Mouse (Mus musculus): Measurements from ENCODE around the gene Uqcr10. TPM values are rescaled to one million over a fixed set of nuclear protein-coding genes. Genes with fewer than 3 reads are reported as not detected.

The Uqcr10 gene
- polyA plus RNA-seq, 2 experiments: 756 to 868 TPM

GRCm38 (mm10) chr11:4677250-4677872, 26.8 kb downstream of the Uqcr10 start:
- no peak for TF ChIP-seq POLR2A (IDR thresholded peaks at IDR 0.05; ENCODE audit: borderline replicate concordance, extremely low read depth, insufficient read depth, insufficient read length)
- Histone ChIP-seq H3K4me2 (replicated peaks; ENCODE audit: low read depth, low read length, severe bottlenecking) (no peak overlapping the region), H3K4me1 (ENCODE audit: control insufficient read depth, insufficient read depth, low read length) (peaks cover 12% of the 10 kb centered on the region), H3K36me3 (ENCODE audit: control insufficient read depth, insufficient read depth, low read length) (peaks cover 63% of the 10 kb centered on the region), H3K27ac (replicated peaks; ENCODE audit: low read depth, low read length) (no peak overlapping the region), H3K9me3 (ENCODE audit: control insufficient read depth, low read length) (no peaks in the 10 kb centered on the region), H3K9ac (ENCODE audit: low read depth, low read length, severe bottlenecking) (no peak overlapping the region), H3K27me3 (ENCODE audit: control insufficient read depth, insufficient read depth, low read length) (no peaks in the 10 kb centered on the region), H3K4me3 (replicated peaks; ENCODE audit: low read length) (no peak overlapping the region)
- ATAC-seq (ENCODE audit: low FRiP score, low read depth) (no peak), DNase-seq (ENCODE audit: low spot score) (no peak)
- WGBS: 83% methylated on average over 7 of the region's 7 CpGs

GRCm38 (mm10) chr11:4675693-4676092, 28.4 kb downstream of the Uqcr10 start:
- Histone ChIP-seq H3K4me1 (ENCODE audit: control insufficient read depth, insufficient read depth, low read length) (peaks cover 12% of the 10 kb centered on the region), H3K9me3 (ENCODE audit: control insufficient read depth, low read length) (no peaks in the 10 kb centered on the region), H3K9ac (ENCODE audit: low read depth, low read length, severe bottlenecking) (no peak overlapping the region), H3K27me3 (ENCODE audit: control insufficient read depth, insufficient read depth, low read length) (no peaks in the 10 kb centered on the region), H3K4me3 (replicated peaks; ENCODE audit: low read length) (no peak overlapping the region), H3K36me3 (ENCODE audit: control insufficient read depth, insufficient read depth, low read length) (peaks cover 53% of the 10 kb centered on the region), H3K4me2 (replicated peaks; ENCODE audit: low read depth, low read length, severe bottlenecking) (no peak overlapping the region), H3K27ac (replicated peaks; ENCODE audit: low read depth, low read length) (no peak overlapping the region)
- TF ChIP-seq POLR2A (IDR thresholded peaks at IDR 0.05; ENCODE audit: borderline replicate concordance, extremely low read depth, insufficient read depth, insufficient read length): no peak
- DNase-seq (ENCODE audit: low spot score): no peak
- 92% methylated on average over 6 of the region's 6 CpGs for WGBS
- no peak for ATAC-seq (ENCODE audit: low FRiP score, low read depth)

- 79% methylated on average over 6 of the region's 6 CpGs for WGBS
- Histone ChIP-seq H3K9me3 (ENCODE audit: control insufficient read depth, low read length) (no peaks in the 10 kb centered on the region), H3K27me3 (ENCODE audit: control insufficient read depth, insufficient read depth, low read length) (no peaks in the 10 kb centered on the region), H3K4me3 (replicated peaks; ENCODE audit: low read length) (no peak overlapping the region), H3K4me1 (ENCODE audit: control insufficient read depth, insufficient read depth, low read length) (peaks cover 12% of the 10 kb centered on the region), H3K36me3 (ENCODE audit: control insufficient read depth, insufficient read depth, low read length) (peaks cover 54% of the 10 kb centered on the region), H3K4me2 (replicated peaks; ENCODE audit: low read depth, low read length, severe bottlenecking) (no peak overlapping the region), H3K27ac (replicated peaks; ENCODE audit: low read depth, low read length) (no peak overlapping the region), H3K9ac (ENCODE audit: low read depth, low read length, severe bottlenecking) (no peak overlapping the region)
- no peak for TF ChIP-seq POLR2A (IDR thresholded peaks at IDR 0.05; ENCODE audit: borderline replicate concordance, extremely low read depth, insufficient read depth, insufficient read length)
- DNase-seq (ENCODE audit: low spot score) (no peak), ATAC-seq (ENCODE audit: low FRiP score, low read depth) (no peak)
These were observed 29.0 kb downstream of the Uqcr10 start for GRCm38 (mm10) chr11:4675126-4675562.

GRCm38 (mm10) chr11:4674593-4674992, 29.5 kb downstream of the Uqcr10 start:
- WGBS: 100% methylated on average over 1 of the region's 1 CpGs
- Histone ChIP-seq H3K9ac (ENCODE audit: low read depth, low read length, severe bottlenecking) (no peak overlapping the region), H3K4me1 (ENCODE audit: control insufficient read depth, insufficient read depth, low read length) (peaks cover 8% of the 10 kb centered on the region; the same call in 1 of the 2 replicates), H3K4me3 (replicated peaks; ENCODE audit: low read length) (no peak overlapping the region), H3K36me3 (ENCODE audit: control insufficient read depth, insufficient read depth, low read length) (peaks cover 56% of the 10 kb centered on the region), H3K27ac (replicated peaks; ENCODE audit: low read depth, low read length) (no peak overlapping the region), H3K9me3 (ENCODE audit: control insufficient read depth, low read length) (no peaks in the 10 kb centered on the region), H3K27me3 (ENCODE audit: control insufficient read depth, insufficient read depth, low read length) (no peaks in the 10 kb centered on the region), H3K4me2 (replicated peaks; ENCODE audit: low read depth, low read length, severe bottlenecking) (no peak overlapping the region)
- no peak for TF ChIP-seq POLR2A (IDR thresholded peaks at IDR 0.05; ENCODE audit: borderline replicate concordance, extremely low read depth, insufficient read depth, insufficient read length)
- ATAC-seq (ENCODE audit: low FRiP score, low read depth) (no peak), DNase-seq (ENCODE audit: low spot score) (no peak)

- DNase-seq (ENCODE audit: low spot score) (no peak), ATAC-seq (ENCODE audit: low FRiP score, low read depth) (no peak)
- Histone ChIP-seq H3K27ac (replicated peaks; ENCODE audit: low read depth, low read length) (no peak overlapping the region), H3K9me3 (ENCODE audit: control insufficient read depth, low read length) (no peaks in the 10 kb centered on the region), H3K36me3 (ENCODE audit: control insufficient read depth, insufficient read depth, low read length) (peaks cover 54% of the 10 kb centered on the region), H3K9ac (ENCODE audit: low read depth, low read length, severe bottlenecking) (no peak overlapping the region), H3K27me3 (ENCODE audit: control insufficient read depth, insufficient read depth, low read length) (no peaks in the 10 kb centered on the region), H3K4me3 (replicated peaks; ENCODE audit: low read length) (no peak overlapping the region), H3K4me2 (replicated peaks; ENCODE audit: low read depth, low read length, severe bottlenecking) (no peak overlapping the region), H3K4me1 (ENCODE audit: control insufficient read depth, insufficient read depth, low read length) (no peaks in the 10 kb centered on the region)
- no peak for TF ChIP-seq POLR2A (IDR thresholded peaks at IDR 0.05; ENCODE audit: borderline replicate concordance, extremely low read depth, insufficient read depth, insufficient read length)
- 85% methylated on average over 4 of the region's 4 CpGs for WGBS
These were observed 32.4 kb downstream of the Uqcr10 start for GRCm38 (mm10) chr11:4671736-4672135.
